Mouse (Mus musculus): ENCODE results near the gene Kif13a.
A peak's percentile ranks its signal among the peaks of the same experiment; 100 is the strongest.

Kif13a gene

GRCm38 (mm10) chr13:46880736-46881135 is 48.9 kb downstream of the Kif13a start:
- no peak for DNase-seq

DNA sequence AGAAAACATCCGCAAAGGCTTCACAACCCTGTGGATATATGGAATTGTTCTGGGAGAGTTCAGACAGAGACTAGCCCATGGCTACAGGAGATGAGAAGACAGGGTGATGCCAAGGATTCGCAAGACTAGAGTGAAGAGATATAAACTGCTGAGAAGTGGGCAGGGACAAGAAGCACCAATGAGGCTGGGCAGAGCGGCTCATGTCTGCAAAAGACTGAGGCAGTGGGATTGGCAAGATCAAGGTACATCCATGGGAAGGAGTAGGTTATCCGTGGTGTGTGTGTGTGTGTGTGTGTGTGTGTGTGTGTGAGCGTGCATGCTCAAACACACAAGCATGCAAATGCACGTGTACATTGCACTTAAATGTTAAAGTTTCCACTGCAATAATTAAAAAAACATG is 49.4 kb downstream of the Kif13a start:
- no peak for DNase-seq

DNA sequence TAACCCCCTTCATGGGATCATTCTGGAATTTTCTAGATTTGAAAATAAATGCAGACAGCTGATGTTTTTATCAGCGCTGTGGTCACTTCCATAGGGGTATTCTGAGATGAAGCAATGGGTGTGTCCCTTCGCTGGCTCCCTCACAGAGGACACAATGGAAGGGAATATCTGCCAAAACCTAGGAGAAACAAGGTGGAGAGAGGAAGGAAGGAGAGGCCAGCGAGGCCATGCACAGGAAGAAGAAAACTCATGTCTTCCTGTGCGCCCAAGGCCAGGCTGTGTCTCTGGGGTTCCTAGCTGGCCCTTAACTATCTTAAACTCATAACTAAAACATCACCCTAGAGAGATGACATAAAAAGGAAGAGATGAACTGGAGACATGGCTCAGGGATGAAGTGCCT is 52.6 kb downstream of the Kif13a start:
- DNase-seq = no peak

DNA sequence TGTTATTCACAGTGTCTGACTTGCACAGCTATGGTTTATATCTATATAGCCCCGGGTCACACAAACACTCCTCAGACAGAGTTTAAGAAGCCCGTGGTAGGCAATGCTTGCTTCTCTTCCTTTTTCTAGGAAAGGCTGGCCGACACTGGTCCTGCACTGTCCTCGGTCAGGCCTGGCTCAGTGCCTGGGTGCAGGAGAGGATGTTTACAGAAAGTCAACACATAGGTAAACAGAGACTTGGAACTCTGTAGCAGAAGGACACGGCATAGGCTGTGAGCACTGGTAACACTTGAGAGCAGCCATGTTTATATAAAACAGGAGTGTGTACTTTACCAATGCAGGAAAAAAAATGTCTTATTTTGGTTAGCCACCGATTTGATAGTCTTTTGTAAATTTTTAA is 54.3 kb downstream of the Kif13a start:
- DNase-seq = peak; percentile 44 to 50

DNA sequence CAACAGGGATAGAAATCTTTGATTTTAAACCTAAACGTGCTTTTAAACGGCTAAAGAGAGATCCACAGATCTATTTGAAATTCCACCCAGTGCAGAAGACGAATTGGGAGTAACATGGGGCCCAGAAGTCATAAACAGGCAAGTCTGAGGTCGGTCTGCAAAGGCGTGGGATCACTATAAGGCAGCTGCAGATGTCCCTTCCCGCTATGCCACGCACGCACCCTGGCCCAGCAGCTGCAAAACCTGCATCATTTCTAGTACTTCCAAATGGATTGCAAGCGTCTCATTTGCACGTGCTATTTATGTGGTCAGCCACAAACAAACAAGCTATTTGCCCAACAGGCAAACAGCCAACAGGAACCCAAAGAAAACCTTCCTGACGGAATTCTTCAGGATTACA is 56.9 kb downstream of the Kif13a start:
- DNase-seq = no peak

GRCm38 (mm10) chr13:46872194-46872593 is 57.5 kb downstream of the Kif13a start:
- peak; percentile 28 to 34 for DNase-seq

- DNase-seq = no peak
Observed at GRCm38 (mm10) chr13:46869464-46869863, 60.2 kb downstream of the Kif13a start.

DNA sequence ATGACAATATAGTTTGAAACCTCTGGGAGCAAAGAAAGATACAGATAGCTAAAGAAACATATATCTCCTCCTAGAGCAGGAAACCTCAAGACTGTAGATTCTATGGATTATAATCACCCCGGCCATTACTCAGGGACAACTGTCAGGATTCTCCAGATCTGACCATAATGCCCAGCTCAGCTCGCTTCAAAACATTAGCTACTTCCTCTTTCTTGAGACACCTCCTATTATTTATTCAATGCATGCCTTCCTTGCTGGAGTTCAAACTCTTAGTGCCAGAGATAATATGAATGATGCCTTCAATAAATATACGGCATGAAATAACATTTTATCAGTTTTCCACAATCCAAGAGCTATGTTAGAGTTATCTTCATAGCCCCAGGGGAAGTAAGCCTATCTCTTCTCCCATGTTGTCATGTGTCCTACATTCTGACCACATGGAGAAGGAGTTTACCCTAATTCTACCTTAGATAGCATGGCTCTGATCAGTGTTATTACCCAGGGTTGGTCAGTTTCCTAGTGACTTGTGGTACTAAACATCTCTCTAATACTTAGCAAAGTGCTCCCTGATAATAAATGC is 66.4 kb downstream of the Kif13a start:
- no peak for DNase-seq

DNA sequence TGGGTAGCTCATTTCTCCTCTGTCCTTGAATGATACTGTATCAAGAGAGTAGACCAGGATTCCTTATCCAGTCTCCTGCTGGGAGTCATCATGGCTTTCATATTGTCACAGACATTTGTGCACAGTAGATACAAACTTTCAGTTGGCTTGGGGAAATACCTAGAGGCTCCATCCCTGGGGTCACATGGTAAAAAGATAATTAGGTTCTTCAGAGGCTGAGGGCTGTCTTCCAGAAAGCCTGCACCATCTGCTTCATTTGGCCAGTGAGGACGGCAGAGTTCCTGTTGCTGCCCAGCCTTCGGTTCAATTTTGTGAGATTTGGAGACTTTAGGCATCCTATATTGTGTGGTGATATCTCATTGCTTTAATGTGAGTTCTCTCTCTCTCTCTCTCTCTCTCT is 69.8 kb downstream of the Kif13a start:
- peak; percentile 83 to 90 for DNase-seq

GRCm38 (mm10) chr13:46859173-46859572 is 70.5 kb downstream of the Kif13a start:
- DNase-seq = no peak

- peak; percentile 55 to 61 for DNase-seq
Observed at GRCm38 (mm10) chr13:46858835-46859152, 70.9 kb downstream of the Kif13a start.

- peak in 1 of 2 experiments; percentile 51 for DNase-seq
Observed at GRCm38 (mm10) chr13:46858143-46858834, 71.4 kb downstream of the Kif13a start.

DNA sequence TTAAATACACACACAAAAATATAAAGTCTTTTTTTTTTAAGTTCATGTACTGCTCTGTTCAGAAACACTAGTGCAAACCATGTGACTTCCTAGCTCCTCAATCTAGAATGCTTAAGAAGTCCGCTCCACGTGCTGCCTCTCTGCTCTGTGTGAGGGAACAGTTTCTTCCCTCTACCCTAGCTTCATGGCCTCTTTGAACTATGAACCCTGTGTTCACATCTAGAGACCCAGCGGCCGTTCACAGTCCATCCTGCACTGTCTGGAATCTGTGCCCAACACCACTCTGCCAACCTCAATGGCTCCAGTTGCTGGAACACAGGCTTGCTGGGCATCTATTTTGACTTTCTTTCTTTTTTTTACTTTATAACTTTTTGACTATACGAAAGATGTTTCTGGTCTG is 75.2 kb downstream of the Kif13a start:
- no peak for DNase-seq

DNA sequence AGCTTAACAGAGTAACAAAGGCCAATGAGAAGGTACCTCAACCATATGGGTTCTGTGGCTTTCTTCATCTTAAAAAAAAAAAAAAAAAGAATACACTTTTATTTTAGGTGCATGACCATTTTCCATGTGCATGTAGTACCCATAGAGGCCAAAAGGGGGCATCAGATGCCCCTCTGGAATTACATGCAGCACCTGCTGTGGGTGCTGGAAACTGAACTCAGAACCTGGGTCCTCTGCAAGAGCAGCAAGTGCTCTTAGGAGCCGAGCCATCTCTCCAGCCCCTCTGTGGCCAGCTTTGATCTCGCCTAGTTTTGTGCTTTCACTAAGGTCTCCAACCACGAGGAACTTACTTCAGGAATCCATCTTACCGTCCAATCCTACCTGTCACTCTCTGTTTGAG is 77.2 kb downstream of the Kif13a start:
- DNase-seq = no peak

GRCm38 (mm10) chr13:46845456-46845855 is 84.2 kb downstream of the Kif13a start:
- DNase-seq = no peak

DNA sequence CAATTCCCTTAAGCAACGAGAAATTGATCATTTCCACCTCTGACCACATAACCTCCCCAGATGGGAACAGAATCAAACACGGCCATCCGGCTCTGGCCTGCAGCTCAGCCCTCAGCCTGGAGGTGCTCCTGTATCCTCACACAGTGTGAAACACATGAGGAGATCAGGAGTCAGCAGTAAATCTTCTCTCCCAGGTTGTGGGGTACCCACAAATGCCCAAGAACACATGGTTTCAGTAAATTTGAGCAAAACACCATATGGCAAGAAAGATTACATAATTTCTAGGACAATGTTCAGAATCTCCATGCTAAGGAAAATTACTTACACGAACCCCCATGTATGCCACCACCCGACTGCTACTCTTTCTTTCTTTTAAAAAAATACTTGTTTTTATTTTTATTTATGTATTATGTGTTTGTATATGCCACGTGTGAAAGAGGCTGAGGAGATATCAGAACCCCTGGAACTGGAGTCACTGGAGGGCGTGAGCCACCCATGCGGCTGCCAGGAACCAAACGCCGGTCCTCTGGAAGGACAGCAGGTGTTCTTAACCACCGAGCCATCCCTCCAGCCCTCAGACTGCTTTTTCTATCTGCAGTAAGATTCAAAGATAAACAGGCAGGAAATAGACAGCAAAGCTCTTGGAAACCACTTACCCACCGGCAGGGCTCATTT is 85.0 kb downstream of the Kif13a start:
- peak in 1 of 2 experiments; percentile 56 for DNase-seq

DNA sequence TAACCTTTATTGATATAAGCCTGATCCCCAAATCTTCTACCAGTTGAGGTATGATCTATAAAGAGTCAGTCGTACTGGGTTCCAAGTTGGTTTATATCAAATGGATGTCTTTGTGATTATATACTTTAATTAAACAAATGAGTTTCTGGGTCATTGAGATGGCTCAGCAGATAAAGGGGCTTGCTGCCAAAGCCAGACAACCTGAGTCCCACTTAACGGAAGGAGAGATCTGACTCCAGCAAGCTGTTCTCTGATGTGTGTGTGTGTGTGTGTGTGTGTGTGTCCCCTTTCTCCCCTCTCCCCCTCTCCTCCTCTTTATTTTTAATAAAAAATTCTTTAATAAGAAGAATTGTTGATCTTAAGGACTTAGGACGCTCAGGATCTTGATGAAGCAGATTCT is 86.0 kb downstream of the Kif13a start:
- DNase-seq = peak; percentile 57 to 59

- DNase-seq = peak; percentile 58 to 74
Observed at GRCm38 (mm10) chr13:46842185-46842584, 87.5 kb downstream of the Kif13a start.

GRCm38 (mm10) chr13:46841668-46842067 is 88.0 kb downstream of the Kif13a start:
- DNase-seq = peak; percentile 62 to 68

- DNase-seq = no peak
Observed at GRCm38 (mm10) chr13:46840676-46841075, 89.0 kb downstream of the Kif13a start.

DNA sequence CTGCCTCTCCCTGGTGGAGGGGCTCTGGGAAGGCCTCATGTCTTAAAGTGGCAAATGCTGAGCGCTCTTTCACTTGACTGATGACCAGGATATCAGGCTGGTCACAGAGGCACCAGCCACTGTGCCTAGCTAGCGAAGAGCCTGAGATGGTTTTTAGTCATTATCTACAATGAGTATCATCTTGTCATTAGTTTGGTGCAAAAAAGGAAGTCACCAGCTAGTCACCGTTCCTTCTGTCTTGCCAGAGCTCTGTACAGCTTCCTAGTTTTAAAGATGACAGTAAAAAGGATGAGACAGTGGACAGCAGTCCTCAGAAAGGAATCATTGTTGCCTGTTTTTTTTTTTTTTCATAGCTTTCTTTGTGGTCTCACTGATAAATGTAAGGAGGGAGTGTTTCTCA is 90.4 kb downstream of the Kif13a start:
- DNase-seq = no peak

- peak; percentile 76 to 79 for DNase-seq
Observed at GRCm38 (mm10) chr13:46838551-46838950, 91.1 kb downstream of the Kif13a start.

- DNase-seq = no peak
Observed at GRCm38 (mm10) chr13:46835351-46835750, 94.3 kb downstream of the Kif13a start.

DNA sequence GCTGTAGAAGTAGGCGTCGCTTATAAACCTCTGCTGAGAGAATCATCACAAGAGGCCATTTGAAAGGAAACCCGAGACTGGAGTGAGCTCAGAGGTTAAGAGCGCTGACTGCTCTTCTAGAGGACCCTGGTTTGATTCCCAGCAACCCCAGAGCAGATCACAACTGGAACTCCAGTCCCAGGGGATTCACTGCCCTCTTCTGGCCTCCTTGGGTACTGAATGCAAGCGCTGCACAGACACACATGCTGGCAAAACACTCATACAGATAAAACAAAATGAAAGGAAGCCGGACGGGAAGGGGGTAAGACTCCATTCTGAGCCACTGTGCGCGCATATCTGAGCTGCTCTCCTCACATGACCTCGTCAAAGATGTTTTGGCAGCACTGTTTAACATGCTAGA is 94.9 kb downstream of the Kif13a start:
- no peak for DNase-seq

Measured in cerebellum, postnatal 14 days (tissue).